Mouse (Mus musculus) lung, postnatal 0 days (tissue): ENCODE measurements around the gene Scgb1b30.
A peak's percentile ranks its signal among the peaks of the same experiment; 100 is the strongest.

ENCODE experiments used
- CTCF ChIP-seq: IDR thresholded peaks from 2 replicates; pipeline ENCODE4 v1.5.1; 2016; ENCODE audit warnings: antibody characterized with exemption, mild to moderate bottlenecking
- EP300 ChIP-seq: IDR thresholded peaks from 2 replicates; pipeline ENCODE4 v1.6.1; 2016; ENCODE audit warnings: antibody characterized with exemption, mild to moderate bottlenecking, control low read depth

DNA sequence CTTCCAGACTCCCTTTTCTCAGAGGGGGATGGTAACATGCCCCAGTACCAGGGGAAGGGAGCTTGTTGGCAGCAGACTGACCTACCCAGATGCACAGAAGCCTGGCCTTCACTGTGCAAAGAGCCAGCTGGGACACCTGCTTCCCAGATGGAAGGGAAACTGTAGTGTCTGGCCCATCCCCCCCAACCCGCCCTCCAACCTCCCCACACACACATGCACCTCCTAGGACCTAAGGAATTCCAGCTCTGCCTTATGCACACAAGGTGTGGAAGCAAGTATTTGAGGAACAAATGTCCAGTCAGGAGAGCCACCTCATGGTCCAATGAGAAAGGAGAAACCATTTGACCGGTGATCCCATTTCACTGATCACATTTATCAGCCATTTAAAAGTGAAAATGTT, 39.1 kb downstream of the Scgb1b30 start:
- TF ChIP-seq CTCF (0 out of 2 replicates have a peak, but pooled peaks have one; percentile 2), EP300 (no peak)
